Mouse (Mus musculus) ovary, postnatal 14 days (tissue): ENCODE measurements at regions not wholly inside any gene's neighbourhood (a gene's known extent, or its start where the extent isn't known, plus 50 kb on each side); places are given as distances from the start of the nearest gene placed in this dataset.

Source experiments
- DNase-seq: peaks from one replicate; pipeline ENCODE4 v3.0.0; 2022; ENCODE audit warnings: low spot score

- no peak for DNase-seq
Measured at GRCm38 (mm10) chr1:35429471-35429870, 579.7 kb downstream of the Plekhb2 start.

GRCm38 (mm10) chr1:35435721-35436120 lies 585.9 kb downstream of the Plekhb2 start:
- DNase-seq, result no peak

GRCm38 (mm10) chr1:35447345-35447744 lies 597.6 kb downstream of the Plekhb2 start:
- DNase-seq, result no peak

- no peak for DNase-seq
Measured at GRCm38 (mm10) chr1:35452441-35453107, 602.8 kb downstream of the Plekhb2 start.

- DNase-seq, result no peak
Measured at GRCm38 (mm10) chr1:35457591-35457990, 607.8 kb downstream of the Plekhb2 start.

GRCm38 (mm10) chr1:35465081-35465480 lies 603.1 kb upstream of the Hs6st1 start:
- DNase-seq, result no peak

- no peak for DNase-seq
Measured at GRCm38 (mm10) chr1:35469185-35469753, 598.9 kb upstream of the Hs6st1 start.

GRCm38 (mm10) chr1:35478262-35478661 lies 589.9 kb upstream of the Hs6st1 start:
- no peak for DNase-seq

GRCm38 (mm10) chr1:35495963-35496362 lies 572.2 kb upstream of the Hs6st1 start:
- DNase-seq, result no peak

- no peak for DNase-seq
Measured at GRCm38 (mm10) chr1:35522951-35523350, 545.2 kb upstream of the Hs6st1 start.

GRCm38 (mm10) chr1:35523790-35524362 lies 544.3 kb upstream of the Hs6st1 start:
- DNase-seq, result no peak

GRCm38 (mm10) chr1:35524788-35525187 lies 543.4 kb upstream of the Hs6st1 start:
- no peak for DNase-seq

GRCm38 (mm10) chr1:35527750-35528476 lies 540.3 kb upstream of the Hs6st1 start:
- DNase-seq, result no peak

GRCm38 (mm10) chr1:35535470-35535869 lies 532.7 kb upstream of the Hs6st1 start:
- no peak for DNase-seq

GRCm38 (mm10) chr1:35536276-35536675 lies 531.9 kb upstream of the Hs6st1 start:
- no peak for DNase-seq

GRCm38 (mm10) chr1:35548845-35549244 lies 519.4 kb upstream of the Hs6st1 start:
- DNase-seq, result no peak

GRCm38 (mm10) chr1:35551503-35551902 lies 516.7 kb upstream of the Hs6st1 start:
- no peak for DNase-seq

GRCm38 (mm10) chr1:35562786-35563185 lies 505.4 kb upstream of the Hs6st1 start:
- DNase-seq, result no peak

- no peak for DNase-seq
Measured at GRCm38 (mm10) chr1:35575203-35575602, 493.0 kb upstream of the Hs6st1 start.

GRCm38 (mm10) chr1:35579392-35579791 lies 488.8 kb upstream of the Hs6st1 start:
- DNase-seq, result no peak

GRCm38 (mm10) chr1:35579992-35580391 lies 488.2 kb upstream of the Hs6st1 start:
- DNase-seq, result no peak

- no peak for DNase-seq
Measured at GRCm38 (mm10) chr1:35580474-35580873, 487.7 kb upstream of the Hs6st1 start.

- no peak for DNase-seq
Measured at GRCm38 (mm10) chr1:35587900-35588299, 480.3 kb upstream of the Hs6st1 start.
